18 mouse cellular contexts compared by ENCODE assay signal in genomic region chr6:137360166-137360565, GRCm38 (mm10).
"Had no signal": no experiment of that assay in that cellular context is flagged by ENCODE, and none has a peak within 500 bp of the region (broad histone marks: within the 10 kb centered on the region; RNA-seq: fewer than 3 reads in every experiment).

No protein-coding gene starts in this region.

- DNase-seq: liver, postnatal 0 days; lung, adult 2 months; lung, postnatal 10 days; retina, postnatal 1 day; right cerebral cortex, adult 18-20 months; right cerebral cortex, postnatal 25 days; right cerebral cortex, postnatal 4 days; spleen, adult 18-20 months; thymus, adult 18-20 months; thymus, postnatal 14 days; thymus, postnatal 36 days had no signal

- H3K27me3 ChIP-seq: liver, embryonic 15.5 days; megakaryocyte, embryonic 14.5 days; midbrain, embryonic 13.5 days; midbrain, embryonic 15.5 days; neural tube, embryonic 12.5 days had no signal

- H3K9ac ChIP-seq: liver, embryonic 15.5 days; liver, postnatal 0 days; midbrain, embryonic 13.5 days; midbrain, embryonic 15.5 days; neural tube, embryonic 12.5 days had no signal

- H3K4me1 ChIP-seq: liver, embryonic 15.5 days; megakaryocyte, embryonic 14.5 days; neural tube, embryonic 12.5 days had no signal

- H3K4me3 ChIP-seq: liver, embryonic 15.5 days; megakaryocyte, embryonic 14.5 days; midbrain, embryonic 13.5 days; midbrain, embryonic 15.5 days; neural tube, embryonic 12.5 days had no signal

- H3K36me3 ChIP-seq: liver, embryonic 15.5 days; midbrain, embryonic 13.5 days; midbrain, embryonic 15.5 days; neural tube, embryonic 12.5 days had no signal

- ATAC-seq: liver, postnatal 0 days; midbrain, embryonic 13.5 days; midbrain, embryonic 15.5 days had no signal

- H3K4me2 ChIP-seq: liver, embryonic 15.5 days; midbrain, embryonic 11.5 days; midbrain, embryonic 13.5 days; midbrain, embryonic 15.5 days; neural tube, embryonic 12.5 days had no signal

- H3K9me3 ChIP-seq: liver, embryonic 15.5 days; midbrain, embryonic 13.5 days; midbrain, embryonic 15.5 days; neural tube, embryonic 12.5 days had no signal

- H3K27ac ChIP-seq: liver, embryonic 15.5 days; macrophage; midbrain, embryonic 13.5 days; midbrain, embryonic 15.5 days; neural tube, embryonic 12.5 days had no signal
